Mouse (Mus musculus): ENCODE results near the gene Nptxr. TPM values are rescaled to one million over a fixed set of nuclear protein-coding genes. Genes with fewer than 3 reads are reported as not detected.

Nptxr gene
- polyA plus RNA-seq, 1 experiment: 3.7 TPM

DNA sequence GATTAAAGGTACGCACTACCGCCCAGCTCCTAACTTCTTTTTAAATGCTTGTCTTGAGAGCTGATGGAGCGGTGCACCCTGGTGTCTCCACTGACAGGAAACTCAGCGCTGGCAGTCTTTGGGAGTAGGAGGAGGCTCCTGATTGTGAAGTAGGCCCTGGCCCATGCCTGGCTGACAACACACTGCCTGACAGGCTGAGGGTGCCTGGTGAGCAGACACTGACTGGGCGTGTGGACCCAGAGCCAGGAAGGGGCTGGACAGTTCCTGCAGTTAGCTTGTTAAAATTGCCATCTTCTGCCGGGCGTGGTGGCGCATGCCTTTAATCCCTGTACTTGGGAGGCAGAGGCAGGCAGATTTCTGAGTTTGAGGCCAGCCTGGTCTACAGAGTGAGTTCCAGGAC is 54.3 kb downstream of the Nptxr start:
- DNase-seq: no peak
- WGBS: 75% methylated on average over 8 of the region's 8 CpGs
- no peak for TF ChIP-seq POLR2A (IDR thresholded peaks at IDR 0.05; ENCODE audit: borderline replicate concordance, extremely low read depth, low read depth, low read length)
- no peak for TF ChIP-seq CTCF (IDR thresholded peaks at IDR 0.05; ENCODE audit: insufficient read depth, low read length)
- Histone ChIP-seq H3K4me1 (ENCODE audit: control insufficient read depth, insufficient read depth, low read length) (no peaks in the 10 kb centered on the region), H3K4me3 (replicated peaks; ENCODE audit: extremely low read depth, low read depth, low read length) (no peak overlapping the region)

DNA sequence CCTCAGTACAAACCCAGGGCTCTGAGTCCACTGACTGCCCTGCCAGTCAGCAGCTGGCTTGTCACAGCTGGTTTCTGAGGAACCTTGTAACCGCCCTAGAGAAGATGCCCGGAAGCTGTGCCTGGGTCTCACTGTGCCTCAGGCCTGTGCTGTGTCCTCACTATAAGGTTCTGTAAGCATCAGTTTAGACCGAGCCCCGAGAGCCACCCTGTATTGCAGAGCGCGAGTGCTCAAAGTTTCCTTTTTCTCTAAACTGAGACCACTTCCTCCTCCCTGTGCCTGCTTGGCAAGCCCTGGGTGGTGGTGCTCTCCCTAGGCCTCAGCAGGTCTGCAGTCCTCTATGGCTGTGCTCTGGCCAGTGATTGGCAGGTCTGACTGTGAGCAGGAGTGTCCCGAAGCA is 55.4 kb downstream of the Nptxr start:
- 84% methylated on average over 7 of the region's 7 CpGs for WGBS
- no peak for DNase-seq

DNA sequence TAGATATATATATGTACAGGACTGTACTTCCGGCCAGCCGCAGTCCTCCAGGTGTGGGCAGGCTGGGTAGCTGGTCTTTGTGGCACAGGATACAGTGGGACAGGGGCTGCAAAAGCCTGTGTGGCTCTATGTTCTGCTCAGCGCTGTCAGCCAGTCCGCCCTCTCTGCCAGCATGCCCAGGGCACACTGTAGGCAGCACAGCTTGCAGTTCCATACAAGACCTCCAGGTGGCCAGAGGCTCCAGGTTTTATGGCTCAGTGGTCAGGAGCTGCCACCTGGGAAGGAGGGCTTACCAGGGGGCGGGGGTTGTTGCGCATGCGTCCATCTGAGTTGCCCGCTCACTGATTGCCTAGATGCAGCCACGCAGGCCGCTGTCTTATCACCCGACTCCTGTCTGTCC is 56.6 kb downstream of the Nptxr start:
- peak; percentile 36; the same call in 1 of the 2 replicates for TF ChIP-seq CTCF (IDR thresholded peaks at IDR 0.05; ENCODE audit: insufficient read depth, low read length)
- no peak for TF ChIP-seq POLR2A (IDR thresholded peaks at IDR 0.05; ENCODE audit: borderline replicate concordance, extremely low read depth, low read depth, low read length)
- no peaks in the 10 kb centered on the region for H3K4me1 ChIP-seq (ENCODE audit: control insufficient read depth, insufficient read depth, low read length)
- no peak overlapping the region for H3K4me3 ChIP-seq (replicated peaks; ENCODE audit: extremely low read depth, low read depth, low read length)
- DNase-seq: no peak
- WGBS: 85% methylated on average over 11 of the region's 11 CpGs

More for the DNA sequence above, 55.4 kb downstream of the Nptxr start:
- Histone ChIP-seq H3K4me3 (replicated peaks; ENCODE audit: extremely low read depth, low read depth, low read length) (no peak overlapping the region), H3K4me1 (ENCODE audit: control insufficient read depth, insufficient read depth, low read length) (no peaks in the 10 kb centered on the region)
- no peak for TF ChIP-seq CTCF (IDR thresholded peaks at IDR 0.05; ENCODE audit: insufficient read depth, low read length)
- no peak for TF ChIP-seq POLR2A (IDR thresholded peaks at IDR 0.05; ENCODE audit: borderline replicate concordance, extremely low read depth, low read depth, low read length)

DNA sequence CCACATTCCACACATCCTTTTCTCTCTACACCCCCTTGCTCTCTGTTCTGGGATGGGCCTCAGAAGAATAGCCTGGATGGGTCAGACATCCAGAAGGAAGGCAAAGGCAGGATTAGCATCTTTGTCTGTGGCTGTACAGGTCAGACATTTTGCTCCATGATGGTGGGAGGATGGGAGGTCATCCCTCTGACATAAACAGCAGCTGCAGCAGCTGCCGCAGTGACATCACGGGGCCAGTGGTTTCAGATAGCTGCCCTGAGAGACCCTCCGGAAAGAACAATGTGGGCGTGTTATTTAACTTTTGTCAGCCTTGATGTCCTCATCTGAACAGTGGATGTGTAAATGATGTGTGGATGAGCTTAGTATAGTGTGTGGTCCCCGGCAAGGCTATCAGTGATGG is 58.7 kb downstream of the Nptxr start:
- DNase-seq: no peak
- no peak for TF ChIP-seq POLR2A (IDR thresholded peaks at IDR 0.05; ENCODE audit: borderline replicate concordance, extremely low read depth, low read depth, low read length)
- no peak for TF ChIP-seq CTCF (IDR thresholded peaks at IDR 0.05; ENCODE audit: insufficient read depth, low read length)
- no peak overlapping the region for H3K4me3 ChIP-seq (replicated peaks; ENCODE audit: extremely low read depth, low read depth, low read length)
- H3K4me1 ChIP-seq (ENCODE audit: control insufficient read depth, insufficient read depth, low read length): peaks cover 5% of the 10 kb centered on the region
- 86% methylated on average over 5 of the region's 5 CpGs for WGBS

DNA sequence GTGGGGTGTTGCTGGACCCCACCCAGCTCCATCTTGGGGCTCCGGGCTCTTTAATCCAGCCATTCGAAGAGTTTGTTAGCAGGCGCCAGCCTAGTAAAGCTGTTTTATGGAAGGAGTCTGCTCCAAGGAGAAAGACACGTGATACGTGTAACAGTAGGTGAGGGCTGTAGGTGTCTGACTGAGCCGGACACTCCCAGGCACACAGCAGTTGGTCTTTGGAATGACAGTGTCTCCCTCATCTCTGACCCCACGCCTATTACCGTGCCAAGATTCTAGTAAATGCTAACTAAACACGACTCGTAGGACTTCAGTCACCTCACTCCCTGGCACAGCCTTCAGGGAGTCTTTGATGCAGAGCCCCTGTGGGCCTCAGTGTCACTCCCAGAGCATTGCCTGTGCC is 59.3 kb downstream of the Nptxr start:
- no peak for DNase-seq
- 81% methylated on average over 10 of the region's 10 CpGs for WGBS
- H3K4me1 ChIP-seq (ENCODE audit: control insufficient read depth, insufficient read depth, low read length): peaks cover 10% of the 10 kb centered on the region
- H3K4me3 ChIP-seq (replicated peaks; ENCODE audit: extremely low read depth, low read depth, low read length): no peak overlapping the region
- TF ChIP-seq CTCF (IDR thresholded peaks at IDR 0.05; ENCODE audit: insufficient read depth, low read length) (no peak), POLR2A (IDR thresholded peaks at IDR 0.05; ENCODE audit: borderline replicate concordance, extremely low read depth, low read depth, low read length) (no peak)

DNA sequence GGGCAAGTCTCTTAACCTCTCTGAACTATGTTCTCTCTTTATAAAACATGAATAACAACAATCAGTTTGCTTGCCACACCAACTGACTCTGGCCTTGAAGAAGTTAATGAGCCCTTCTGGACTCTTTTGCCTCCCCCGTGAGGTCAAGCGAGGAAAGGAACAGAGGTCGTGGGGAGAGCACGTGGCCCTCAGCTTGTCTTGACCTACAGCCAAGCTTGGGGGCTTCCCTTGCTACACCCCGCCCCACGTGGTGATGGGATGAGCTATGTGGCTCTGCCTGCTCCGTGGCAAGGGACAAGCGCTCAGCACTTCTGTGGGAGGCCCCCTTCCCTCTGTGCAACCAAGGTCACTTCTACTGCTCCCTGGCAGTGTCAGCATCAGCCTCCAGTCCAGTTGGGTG is 59.8 kb downstream of the Nptxr start:
- DNase-seq: no peak
- peaks cover 10% of the 10 kb centered on the region for H3K4me1 ChIP-seq (ENCODE audit: control insufficient read depth, insufficient read depth, low read length)
- no peak for TF ChIP-seq POLR2A (IDR thresholded peaks at IDR 0.05; ENCODE audit: borderline replicate concordance, extremely low read depth, low read depth, low read length)
- TF ChIP-seq CTCF (IDR thresholded peaks at IDR 0.05; ENCODE audit: insufficient read depth, low read length): no peak
- no peak overlapping the region for H3K4me3 ChIP-seq (replicated peaks; ENCODE audit: extremely low read depth, low read depth, low read length)
- 74% methylated on average over 8 of the region's 8 CpGs for WGBS

DNA sequence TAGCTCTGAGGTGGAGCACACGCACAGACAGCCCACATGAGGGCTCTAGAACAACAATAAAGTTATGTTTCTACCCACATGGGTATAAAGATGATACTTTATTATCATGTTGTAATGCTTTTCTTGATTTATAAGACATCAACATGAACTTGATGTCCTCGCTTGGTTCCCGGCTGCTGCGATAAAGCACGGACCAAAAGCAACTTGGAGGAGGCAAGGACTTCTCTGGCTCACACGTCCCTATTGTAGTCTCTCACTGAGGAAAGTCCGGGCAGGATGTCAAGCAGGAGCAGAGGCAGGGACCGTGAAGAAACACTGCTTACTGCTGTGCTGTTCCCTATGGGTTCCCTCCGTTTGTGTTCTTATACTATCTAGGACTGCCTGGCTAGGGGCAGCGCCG is 60.6 kb downstream of the Nptxr start:
- Histone ChIP-seq H3K4me1 (ENCODE audit: control insufficient read depth, insufficient read depth, low read length) (peaks cover 13% of the 10 kb centered on the region), H3K4me3 (replicated peaks; ENCODE audit: extremely low read depth, low read depth, low read length) (no peak overlapping the region)
- DNase-seq: no peak
- 89% methylated on average over 11 of the region's 11 CpGs for WGBS
- no peak for TF ChIP-seq POLR2A (IDR thresholded peaks at IDR 0.05; ENCODE audit: borderline replicate concordance, extremely low read depth, low read depth, low read length)
- no peak for TF ChIP-seq CTCF (IDR thresholded peaks at IDR 0.05; ENCODE audit: insufficient read depth, low read length)

DNA sequence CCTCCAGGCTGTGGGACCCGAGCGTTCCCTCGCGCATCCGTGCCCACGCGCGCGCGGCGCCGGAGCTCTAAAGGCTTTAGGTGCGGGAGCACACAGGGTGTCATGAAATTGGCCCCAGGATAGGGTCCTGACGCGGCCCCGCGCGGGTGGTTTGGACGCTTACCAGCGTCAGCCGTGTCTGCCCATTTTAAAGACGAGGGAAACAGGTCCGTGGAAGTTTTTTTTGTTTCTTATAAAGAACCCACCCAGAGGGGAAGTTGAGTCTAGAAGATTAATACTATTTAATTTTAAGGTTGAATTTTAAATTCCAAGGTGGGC is 61.9 kb downstream of the Nptxr start:
- Histone ChIP-seq H3K4me1 (ENCODE audit: control insufficient read depth, insufficient read depth, low read length) (peaks cover 13% of the 10 kb centered on the region), H3K4me3 (replicated peaks; ENCODE audit: extremely low read depth, low read depth, low read length) (peak overlapping the region; percentile 70)
- TF ChIP-seq CTCF (IDR thresholded peaks at IDR 0.05; ENCODE audit: insufficient read depth, low read length): no peak
- TF ChIP-seq POLR2A (IDR thresholded peaks at IDR 0.05; ENCODE audit: borderline replicate concordance, extremely low read depth, low read depth, low read length): no peak
- no peak for DNase-seq
- under 1% methylated on average over 23 of the region's 23 CpGs for WGBS

DNA sequence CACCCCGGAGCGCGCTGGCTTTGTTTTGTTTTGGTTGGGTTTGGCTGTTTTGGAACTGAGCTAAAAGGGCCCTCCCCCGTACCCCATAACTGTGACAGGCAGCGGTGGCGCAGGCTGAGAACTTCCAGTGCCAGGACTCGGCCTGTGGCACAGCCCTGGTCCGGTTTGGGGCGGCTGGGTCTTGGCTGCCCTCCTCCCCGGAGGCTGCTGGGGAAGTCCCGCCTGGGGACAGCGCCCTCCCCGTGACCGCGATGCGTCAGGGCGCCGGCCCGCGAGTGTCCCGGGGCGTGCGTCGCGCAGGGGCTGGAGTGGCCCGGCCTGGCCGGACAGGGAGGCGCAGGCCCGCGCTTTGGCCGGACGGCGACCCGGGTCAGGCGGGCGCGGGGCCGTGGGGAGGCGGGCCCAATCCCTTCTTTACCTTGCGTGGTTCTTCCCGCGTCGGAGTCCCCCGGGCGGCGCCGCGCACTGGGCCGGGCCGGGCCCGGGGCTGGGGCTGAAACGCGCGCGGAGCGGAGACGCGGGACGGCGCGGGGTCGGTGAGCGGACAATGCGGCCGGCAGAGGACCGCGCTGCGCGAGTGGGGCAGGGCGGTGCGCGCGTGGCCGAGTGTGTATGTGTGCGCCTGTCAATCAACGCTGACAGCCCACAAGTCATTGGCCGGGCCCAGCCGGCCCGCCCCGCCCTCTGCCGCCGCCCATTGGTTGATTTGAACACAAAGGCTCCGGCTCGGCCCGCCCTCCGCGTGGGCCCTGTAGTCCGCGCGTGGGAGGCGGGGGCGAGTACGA is 62.5 kb downstream of the Nptxr start, which contains the start of gene Sun2:
TSS of gene Sun2 (minus strand) at position 616 of the 785 bp plus-strand sequence.
- TF ChIP-seq POLR2A (IDR thresholded peaks at IDR 0.05; ENCODE audit: borderline replicate concordance, extremely low read depth, low read depth, low read length): peak; percentile 85; the same call in 1 of the 2 replicates
- no peak for TF ChIP-seq CTCF (IDR thresholded peaks at IDR 0.05; ENCODE audit: insufficient read depth, low read length)
- Histone ChIP-seq H3K4me3 (replicated peaks; ENCODE audit: extremely low read depth, low read depth, low read length) (peak within 1 kb of the TSS; percentile 70), H3K4me1 (ENCODE audit: control insufficient read depth, insufficient read depth, low read length) (peaks cover 13% of the 10 kb centered on the region)
- DNase-seq: peak; percentile 88
- under 1% methylated on average over 90 of the region's 93 CpGs for WGBS

All from lung, adult 2 months (tissue).